Mouse (Mus musculus): ENCODE results near the gene Cd79a. TPM values are rescaled to one million over a fixed set of nuclear protein-coding genes. Genes with fewer than 3 reads are reported as not detected.

Gene Cd79a
- total and polyA plus RNA-seq, 3 experiments = 0.23 to 0.61 TPM; not detected in 1

- H3K27ac ChIP-seq (ENCODE audit: control insufficient read depth, low read depth, low read length) = no peak within 1 kb of the TSS
- H3K4me1 ChIP-seq (ENCODE audit: control insufficient read depth in 1 of 2, insufficient read depth in 2 of 2, low read length in 2 of 2) = no peaks in the 10 kb centered on the region
- no peak for DNase-seq (ENCODE audit: low read depth, low spot score)
- H3K27me3 ChIP-seq (ENCODE audit: control insufficient read depth in 1 of 2, insufficient read depth in 2 of 2, low read length in 2 of 2) = peaks cover 0 to 5% of the 10 kb centered on the region in 2 experiments; a peak in 3 of 4 replicates
- TF ChIP-seq NELFE (IDR thresholded peaks at IDR 0.05; ENCODE audit: low read depth, low read length) = no peak
- no peak for TF ChIP-seq CHD2 (IDR thresholded peaks at IDR 0.05; ENCODE audit: low read length)
- no peak for TF ChIP-seq UBTF (IDR thresholded peaks at IDR 0.05; ENCODE audit: borderline replicate concordance, insufficient read depth, low read depth, low read length)
- TF ChIP-seq SMC3 (IDR thresholded peaks at IDR 0.05; ENCODE audit: low read depth, low read length) = no peak
- TF ChIP-seq TAL1 (IDR thresholded peaks at IDR 0.05; ENCODE audit: low read length) = no peak
- no peak for TF ChIP-seq HCFC1 (IDR thresholded peaks at IDR 0.05; ENCODE audit: low read depth, low read length)
- no peak for TF ChIP-seq BHLHE40 (IDR thresholded peaks at IDR 0.05; ENCODE audit: borderline replicate concordance, low read depth, low read length)
- no peaks in the 10 kb centered on the region for H3K79me2 ChIP-seq (ENCODE audit: control insufficient read depth, insufficient read depth, low read length, poor library complexity)
- H3K9me3 ChIP-seq (replicated peaks; ENCODE audit: insufficient read depth, low read length) = no peaks in the 10 kb centered on the region
- H3K4me3 ChIP-seq (ENCODE audit: control insufficient read depth in 1 of 2, insufficient read depth in 1 of 2, low read depth in 2 of 2, low read length in 2 of 2) = no peak within 1 kb of the TSS
- H3K9ac ChIP-seq (ENCODE audit: control insufficient read depth, low read depth, low read length, poor library complexity, severe bottlenecking) = no peak within 1 kb of the TSS
- H3K36me3 ChIP-seq (ENCODE audit: control insufficient read depth in 1 of 2, insufficient read depth in 2 of 2, low read length in 2 of 2) = no peaks in the 10 kb centered on the region
Observed at GRCm38 (mm10) chr7:24861913-24862312, 35.3 kb upstream of the Cd79a start, which contains the start of gene Gm9844. Gene Gm9844 (plus strand): TSS chr7:24862213.

- DNase-seq (ENCODE audit: low read depth, low spot score) = peak; percentile 44
- Histone ChIP-seq H3K36me3 (ENCODE audit: control insufficient read depth in 1 of 2, insufficient read depth in 2 of 2, low read length in 2 of 2) (no peaks in the 10 kb centered on the region), H3K79me2 (ENCODE audit: control insufficient read depth, insufficient read depth, low read length, poor library complexity) (no peaks in the 10 kb centered on the region), H3K27me3 (ENCODE audit: control insufficient read depth in 1 of 2, insufficient read depth in 2 of 2, low read length in 2 of 2) (peaks cover 0 to 5% of the 10 kb centered on the region in 2 experiments), H3K27ac (ENCODE audit: control insufficient read depth, low read depth, low read length) (no peak overlapping the region), H3K4me1 (ENCODE audit: control insufficient read depth in 1 of 2, insufficient read depth in 2 of 2, low read length in 2 of 2) (no peaks in the 10 kb centered on the region), H3K9me3 (replicated peaks; ENCODE audit: insufficient read depth, low read length) (no peaks in the 10 kb centered on the region), H3K4me3 (ENCODE audit: control insufficient read depth in 1 of 2, insufficient read depth in 1 of 2, low read depth in 2 of 2, low read length in 2 of 2) (no peak overlapping the region), H3K9ac (ENCODE audit: control insufficient read depth, low read depth, low read length, poor library complexity, severe bottlenecking) (no peak overlapping the region)
- TF ChIP-seq MAFK (IDR thresholded peaks at IDR 0.05; ENCODE audit: borderline replicate concordance, low read depth, low read length) = no peak
- TF ChIP-seq SIN3A (IDR thresholded peaks at IDR 0.05; ENCODE audit: low read length) = no peak
- TF ChIP-seq RAD21 (IDR thresholded peaks at IDR 0.05; ENCODE audit: low read depth, low read length) = no peak
Observed at GRCm38 (mm10) chr7:24862853-24863252, 34.3 kb upstream of the Cd79a start.

GRCm38 (mm10) chr7:24864156-24864555 is 33.0 kb upstream of the Cd79a start:
- no peak overlapping the region for H3K27ac ChIP-seq (ENCODE audit: control insufficient read depth, low read depth, low read length)
- peak; percentile 19 for DNase-seq (ENCODE audit: low read depth, low spot score)
- no peaks in the 10 kb centered on the region for H3K9me3 ChIP-seq (replicated peaks; ENCODE audit: insufficient read depth, low read length)
- TF ChIP-seq KAT2A (conservative IDR thresholded peaks at IDR 0.05; ENCODE audit: low read depth, low read length) (no peak), POLR2A (IDR thresholded peaks at IDR 0.05; ENCODE audit: control insufficient read depth in 1 of 2, insufficient read depth in 1 of 2, low read depth in 1 of 2, low read length in 2 of 2, poor library complexity in 1 of 2) (no peak)
- H3K79me2 ChIP-seq (ENCODE audit: control insufficient read depth, insufficient read depth, low read length, poor library complexity) = no peaks in the 10 kb centered on the region
- no peaks in the 10 kb centered on the region for H3K4me1 ChIP-seq (ENCODE audit: control insufficient read depth in 1 of 2, insufficient read depth in 2 of 2, low read length in 2 of 2)
- peaks cover 0 to 7% of the 10 kb centered on the region in 2 experiments for H3K27me3 ChIP-seq (ENCODE audit: control insufficient read depth in 1 of 2, insufficient read depth in 2 of 2, low read length in 2 of 2)
- H3K4me3 ChIP-seq (ENCODE audit: control insufficient read depth in 1 of 2, insufficient read depth in 1 of 2, low read depth in 2 of 2, low read length in 2 of 2) = no peak overlapping the region
- H3K9ac ChIP-seq (ENCODE audit: control insufficient read depth, low read depth, low read length, poor library complexity, severe bottlenecking) = no peak overlapping the region
- no peaks in the 10 kb centered on the region for H3K36me3 ChIP-seq (ENCODE audit: control insufficient read depth in 1 of 2, insufficient read depth in 2 of 2, low read length in 2 of 2)

Data from MEL (cell line).